Mouse (Mus musculus): Measurements from ENCODE around the gene Knstrn.
A peak's percentile ranks its signal among the peaks of the same experiment; 100 is the strongest.

Gene Knstrn

DNA sequence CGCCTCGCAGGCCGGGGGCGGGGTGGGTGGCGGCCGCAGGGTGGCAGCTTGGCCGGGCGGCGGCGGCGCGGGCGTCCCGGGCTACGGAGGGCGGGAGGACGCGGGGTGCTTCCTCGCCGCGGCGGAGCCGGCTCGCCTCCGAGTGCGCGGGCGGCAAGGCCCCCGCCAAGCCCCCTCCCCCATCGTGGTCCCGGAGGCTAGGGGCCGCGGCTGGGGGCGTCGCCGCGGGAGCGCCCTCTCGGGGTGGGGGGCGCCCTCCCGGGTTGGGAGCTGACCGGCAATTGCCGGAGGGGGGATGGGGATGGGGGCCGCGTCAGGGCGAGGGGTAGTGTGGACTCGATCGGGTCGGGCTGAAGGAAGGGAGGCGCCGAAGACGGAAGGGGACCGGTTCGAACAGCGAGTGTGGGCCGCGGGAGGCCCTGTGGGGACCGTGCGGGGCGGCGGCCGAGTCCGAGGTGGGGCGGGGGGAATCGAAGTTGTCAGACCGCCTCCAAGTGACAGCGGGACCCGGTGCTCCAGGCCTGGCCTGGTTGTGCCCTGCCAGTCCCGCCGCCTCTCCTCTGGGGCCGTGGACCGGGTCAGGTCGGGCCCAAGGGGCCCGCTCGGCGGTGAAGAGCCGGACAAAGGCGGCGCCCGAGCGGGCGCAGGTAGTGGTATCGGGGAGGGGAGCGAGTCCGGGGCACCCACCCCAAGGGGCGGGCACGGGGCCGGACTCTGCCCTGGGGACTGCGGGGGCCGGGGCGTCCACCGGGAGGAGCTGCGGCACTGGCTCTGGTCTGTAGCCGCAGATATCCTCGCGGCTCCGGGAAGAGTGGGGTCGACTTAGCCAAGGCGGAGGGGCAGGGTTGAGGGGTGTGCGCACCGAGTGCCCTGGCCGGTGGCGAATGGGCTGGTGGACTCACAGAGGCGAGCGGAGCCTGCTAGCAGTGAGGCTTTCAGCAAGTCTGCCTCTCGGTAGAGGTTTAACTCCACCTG, 88.5 kb downstream of the Knstrn start:
- peak; percentile 42 to 45 for DNase-seq

DNA sequence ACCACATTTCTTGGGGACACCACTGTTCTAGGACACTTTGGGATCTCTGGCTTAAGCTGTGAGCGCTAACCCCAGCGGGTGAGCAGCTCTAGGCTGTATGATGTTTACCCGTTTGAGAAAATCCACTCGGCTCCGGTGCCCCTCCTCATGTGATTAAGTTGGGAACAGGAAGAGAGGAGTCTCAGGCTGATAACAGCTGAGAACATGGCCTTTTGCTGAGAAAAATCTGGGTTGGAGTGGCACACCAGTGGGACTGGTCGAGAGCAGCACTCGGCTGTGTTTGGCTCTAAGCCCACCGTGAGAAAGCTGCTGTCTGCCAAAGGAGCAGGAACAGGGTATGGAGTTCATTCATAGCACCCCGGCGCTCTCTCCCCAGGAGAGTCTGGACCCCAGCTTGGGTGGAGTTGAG, 89.5 kb downstream of the Knstrn start:
- DNase-seq: no peak
